Mouse (Mus musculus) erythroblast, embryonic 14.5 days (primary cell): ENCODE measurements around the gene Rara. TPM values are rescaled to one million over a fixed set of nuclear protein-coding genes. Genes with fewer than 3 reads are reported as not detected.

Experiments
- H3K27me3 ChIP-seq: 2 replicates; pipeline ENCODE4 v1.6.1; 2012; ENCODE audit warnings: inconsistent platforms; ENCODE audit not compliant: control insufficient read depth
- H3K36me3 ChIP-seq: 2 replicates; pipeline ENCODE4 v1.6.1; 2012; ENCODE audit warnings: mild to moderate bottlenecking, inconsistent platforms; ENCODE audit not compliant: control insufficient read depth
- H3K4me1 ChIP-seq: 2 replicates; pipeline ENCODE4 v1.6.1; 2012; ENCODE audit warnings: inconsistent platforms; ENCODE audit not compliant: control insufficient read depth
- H3K4me3 ChIP-seq: replicated peaks from 2 replicates; pipeline ENCODE3; 2012; ENCODE audit warnings: moderate library complexity, mild to moderate bottlenecking, inconsistent platforms
- H3K9me3 ChIP-seq: 2 replicates; pipeline ENCODE4 v1.6.1; 2012; ENCODE audit warnings: low read length, inconsistent platforms, mixed read lengths; ENCODE audit not compliant: control insufficient read depth
- GATA1 ChIP-seq: IDR thresholded peaks from 2 replicates; pipeline ENCODE4 v1.6.1; 2012; ENCODE audit warnings: low read length, inconsistent platforms, mixed read lengths
- TAL1 ChIP-seq: IDR thresholded peaks from 3 replicates; pipeline ENCODE4 v1.6.1; 2012; ENCODE audit warnings: low read length, inconsistent platforms, mixed read lengths
- polyA plus RNA-seq: library from polyadenylated mRNA; stranded (reverse); fragments of >175 nt; gene quantifications from 2 replicates; pipeline ENCODE4 v1.2.3, GENCODE M21; 2012

Gene Rara
- polyA plus RNA-seq, 1 experiment: 0.20 TPM

- Histone ChIP-seq H3K4me3 (peak overlapping the region; percentile 22), H3K36me3 (peaks cover 9% of the 10 kb centered on the region; the same call in 1 of the 2 replicates), H3K27me3 (peaks cover 87% of the 10 kb centered on the region), H3K4me1 (peaks cover 46% of the 10 kb centered on the region), H3K9me3 (peaks cover 5% of the 10 kb centered on the region; the same call in 1 of the 2 replicates)
- TF ChIP-seq GATA1 (no peak), TAL1 (no peak)
These were observed 35.8 kb downstream of the Rara start for GRCm38 (mm10) chr11:98963191-98964021.

DNA sequence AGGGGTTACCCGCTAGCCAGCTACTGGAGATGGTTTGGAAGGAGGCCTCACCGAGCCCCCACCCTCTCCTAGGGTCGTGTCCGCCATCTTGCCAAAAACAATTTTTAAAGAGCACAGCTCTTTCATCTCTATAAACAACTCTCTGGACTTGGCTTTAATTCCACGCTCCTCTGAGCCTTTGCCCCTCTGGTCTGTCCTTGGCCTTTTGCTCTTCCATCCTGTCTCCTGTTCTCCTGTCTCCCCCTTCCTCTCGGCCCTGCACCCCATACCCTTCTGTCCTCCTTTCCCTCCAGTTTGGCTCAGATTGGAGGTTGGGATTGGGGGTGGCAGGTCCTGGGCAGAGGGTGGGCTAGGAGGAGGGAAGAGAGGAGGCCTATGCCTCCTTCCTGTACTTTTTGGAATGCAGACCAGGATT lies 36.6 kb downstream of the Rara start:
- Histone ChIP-seq H3K4me3 (no peak overlapping the region), H3K36me3 (peaks cover 9% of the 10 kb centered on the region; the same call in 1 of the 2 replicates), H3K4me1 (peaks cover 46% of the 10 kb centered on the region), H3K27me3 (peaks cover 95% of the 10 kb centered on the region), H3K9me3 (peaks cover 5% of the 10 kb centered on the region; the same call in 1 of the 2 replicates)
- TF ChIP-seq TAL1 (no peak), GATA1 (no peak)

- Histone ChIP-seq H3K4me3 (no peak overlapping the region), H3K9me3 (peaks cover 5% of the 10 kb centered on the region; the same call in 1 of the 2 replicates), H3K36me3 (peaks cover 9% of the 10 kb centered on the region; the same call in 1 of the 2 replicates), H3K27me3 (peaks cover 94% of the 10 kb centered on the region), H3K4me1 (peaks cover 40% of the 10 kb centered on the region)
- TF ChIP-seq TAL1 (no peak), GATA1 (no peak)
These were observed 37.2 kb downstream of the Rara start for GRCm38 (mm10) chr11:98964616-98965415.

DNA sequence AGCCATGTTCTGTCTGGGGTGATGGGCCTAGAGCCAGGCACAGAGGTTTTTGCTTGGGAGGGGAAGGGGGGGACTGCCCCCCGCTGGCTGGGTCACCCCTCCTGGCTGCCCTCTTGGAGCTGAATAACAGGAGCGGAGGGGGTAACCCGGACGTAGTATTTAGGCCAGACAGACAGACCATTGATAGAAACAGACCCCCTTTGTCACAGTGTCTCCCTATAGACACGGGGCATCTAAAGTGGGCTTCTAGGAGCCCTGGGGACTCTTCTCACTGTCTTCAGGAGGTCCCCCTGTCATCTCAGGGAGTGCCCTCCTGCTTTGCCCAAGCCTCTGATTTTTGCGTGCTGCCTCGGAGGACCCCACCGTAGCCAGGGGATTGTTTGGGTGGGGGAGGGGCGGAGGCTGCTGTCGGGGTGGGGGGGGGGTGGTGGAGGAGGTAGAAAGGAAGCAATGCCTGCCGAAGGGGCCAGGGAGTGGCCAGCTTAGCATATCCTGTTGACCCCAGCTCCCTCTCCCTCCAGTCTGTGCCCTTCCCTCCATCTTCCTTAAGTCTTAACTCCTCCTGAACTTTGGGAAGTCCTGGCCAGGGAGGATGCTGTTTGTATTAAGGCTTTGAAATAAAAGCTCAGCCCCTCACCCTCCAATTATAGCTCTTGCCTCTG lies 37.9 kb downstream of the Rara start:
- Histone ChIP-seq H3K27me3 (peaks cover 92% of the 10 kb centered on the region), H3K4me3 (no peak overlapping the region), H3K36me3 (peaks cover 12% of the 10 kb centered on the region; the same call in 1 of the 2 replicates), H3K4me1 (peaks cover 32% of the 10 kb centered on the region), H3K9me3 (peaks cover 5% of the 10 kb centered on the region; the same call in 1 of the 2 replicates)
- TF ChIP-seq TAL1 (no peak), GATA1 (no peak)

- Histone ChIP-seq H3K27me3 (peaks cover 81% of the 10 kb centered on the region), H3K9me3 (peaks cover 3% of the 10 kb centered on the region; the same call in 1 of the 2 replicates), H3K36me3 (peaks cover 18% of the 10 kb centered on the region; the same call in 1 of the 2 replicates), H3K4me3 (no peak overlapping the region), H3K4me1 (peaks cover 24% of the 10 kb centered on the region)
- TF ChIP-seq GATA1: no peak
- TF ChIP-seq TAL1: no peak
These were observed 39.0 kb downstream of the Rara start for GRCm38 (mm10) chr11:98966499-98967141.

- H3K36me3 ChIP-seq: peaks cover 19% of the 10 kb centered on the region; the same call in 1 of the 2 replicates
- TF ChIP-seq GATA1: no peak
- TF ChIP-seq TAL1: no peak
- H3K27me3 ChIP-seq: peaks cover 67% of the 10 kb centered on the region
These were observed 40.5 kb downstream of the Rara start for GRCm38 (mm10) chr11:98968079-98968478.

DNA sequence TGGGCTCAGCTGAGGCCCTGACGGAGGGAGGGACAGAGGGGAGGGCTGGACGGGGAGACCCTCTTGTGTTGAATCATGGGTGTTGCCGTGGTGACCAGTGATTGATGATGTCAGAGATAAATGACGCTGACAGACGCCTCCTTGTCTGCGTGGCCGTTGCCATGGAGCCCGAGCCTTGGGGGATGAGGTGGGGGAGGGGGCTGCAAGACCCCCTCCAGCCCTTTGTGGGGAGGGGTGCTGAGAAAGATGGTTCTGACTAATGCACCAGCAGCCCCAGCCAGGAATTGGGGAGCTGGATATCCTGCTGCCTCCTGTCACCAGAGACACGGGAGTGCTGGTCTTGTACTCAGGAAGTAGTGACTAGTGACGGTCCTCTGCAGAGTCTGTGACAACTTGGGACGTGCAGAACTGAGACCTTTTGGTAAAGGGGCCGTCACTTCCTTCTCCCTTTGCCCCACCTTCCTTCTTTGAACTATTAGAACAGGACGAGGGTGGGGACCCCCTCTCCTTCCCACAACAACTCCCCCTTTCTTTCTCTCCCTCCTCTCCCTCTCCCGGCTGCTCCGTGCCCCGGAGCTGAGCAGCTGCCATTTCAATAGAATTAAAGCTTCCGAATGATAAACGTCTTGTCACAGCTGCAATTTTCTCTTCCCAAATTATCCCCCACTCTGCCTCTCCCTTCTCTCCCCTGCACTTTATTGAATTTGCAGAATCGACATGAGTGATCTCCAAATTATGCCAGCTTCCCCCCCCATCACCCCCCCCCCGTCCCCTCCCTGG lies 41.3 kb downstream of the Rara start:
- Histone ChIP-seq H3K4me3 (no peak overlapping the region), H3K4me1 (peaks cover 12% of the 10 kb centered on the region), H3K9me3 (no peaks in the 10 kb centered on the region), H3K36me3 (peaks cover 25% of the 10 kb centered on the region; the same call in 1 of the 2 replicates), H3K27me3 (peaks cover 58% of the 10 kb centered on the region)
- TF ChIP-seq GATA1 (no peak), TAL1 (no peak)

More at GRCm38 (mm10) chr11:98968079-98968478, 40.5 kb downstream of the Rara start:
- no peak overlapping the region for H3K4me3 ChIP-seq
- peaks cover 20% of the 10 kb centered on the region for H3K4me1 ChIP-seq
- no peaks in the 10 kb centered on the region for H3K9me3 ChIP-seq
